Mouse (Mus musculus): Measurements from ENCODE around the gene Zfp629.

The Zfp629 gene

DNA sequence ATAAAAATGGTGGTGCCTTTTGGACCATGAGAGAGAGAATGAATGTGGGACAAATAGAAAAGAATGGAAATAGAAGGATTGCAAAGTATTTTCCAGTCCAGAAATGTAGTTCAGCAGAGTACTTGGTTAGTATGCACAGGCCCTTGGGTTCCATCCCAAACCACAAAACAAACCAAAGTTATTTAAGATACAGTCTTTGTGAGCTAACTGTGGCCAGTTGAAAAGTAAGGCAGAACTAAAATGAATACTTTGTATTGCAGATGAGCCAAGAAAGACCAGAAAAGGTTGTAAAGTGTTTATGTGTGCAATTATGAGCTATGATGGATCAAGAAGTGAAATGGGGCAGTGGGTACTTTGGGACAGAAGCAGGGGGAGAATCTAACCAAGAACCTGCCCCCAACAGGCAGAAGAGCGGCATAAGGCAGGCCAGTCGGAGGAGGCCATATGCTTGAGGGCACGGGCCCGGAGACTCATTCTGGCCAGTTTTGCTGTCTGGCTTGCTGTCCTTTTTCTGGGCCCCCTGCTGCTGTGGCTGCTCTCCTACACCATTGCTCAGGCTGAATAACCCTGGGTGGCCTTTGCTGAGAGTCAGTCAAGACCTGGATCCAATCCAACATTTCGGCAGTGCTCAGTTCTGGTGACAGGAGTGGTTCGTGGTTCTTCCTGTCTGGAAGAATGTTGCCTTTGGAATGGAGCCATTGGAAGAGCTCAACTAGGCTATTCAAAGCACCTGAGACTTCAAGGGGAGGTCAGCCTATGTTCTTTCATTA lies 51.0 kb downstream of the Zfp629 start:
- DNase-seq (ENCODE audit: low spot score), result no peak

DNA sequence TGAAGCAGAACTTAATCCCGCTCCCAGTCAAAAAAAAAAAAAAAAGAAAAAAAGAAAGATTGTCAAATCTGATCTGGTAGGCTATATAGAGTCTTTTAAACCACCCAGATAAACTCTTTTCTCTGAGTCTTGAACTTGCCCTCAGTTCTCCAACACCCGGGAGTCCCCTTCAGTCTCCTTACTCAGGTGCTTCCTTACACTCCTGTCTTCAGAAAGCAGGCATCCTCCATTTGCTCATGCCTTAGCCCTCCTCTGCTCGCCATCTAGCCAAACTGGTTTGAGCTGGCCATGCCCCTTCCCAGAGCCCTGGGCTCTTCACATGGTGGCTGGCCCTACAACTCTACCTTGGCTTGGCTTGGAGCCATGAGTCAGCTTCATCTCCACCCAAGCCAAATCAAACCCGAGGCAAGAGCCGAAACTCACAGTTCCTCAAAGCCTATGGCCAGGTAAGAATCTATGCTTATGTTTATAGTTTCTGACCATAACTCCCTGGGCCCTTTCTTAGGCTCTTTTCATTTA lies 54.2 kb downstream of the Zfp629 start, which contains the start of gene Tmem265:
Gene Tmem265, plus strand, starts transcription at position 51 of the 519 bp plus-strand sequence.
- DNase-seq (ENCODE audit: low spot score), result no peak

DNA sequence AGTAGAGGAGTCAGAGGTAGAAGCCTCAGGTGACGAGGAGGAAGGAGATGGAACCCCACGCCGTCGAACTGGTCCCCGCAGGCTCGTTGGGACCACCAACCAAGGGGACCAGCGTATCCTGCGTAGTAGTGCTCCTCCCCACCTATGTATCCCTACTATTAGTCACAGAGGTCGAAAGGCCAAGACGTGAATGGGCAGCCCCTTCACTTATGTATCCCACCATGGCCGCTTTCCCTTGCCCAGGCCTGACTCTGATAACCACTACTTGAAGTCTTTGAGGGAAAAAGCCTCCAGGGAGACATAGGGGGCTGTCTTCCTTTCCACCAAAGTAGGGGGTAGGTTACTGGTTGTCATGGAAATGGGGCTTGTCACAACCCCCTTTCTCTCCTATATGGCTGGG lies 55.0 kb downstream of the Zfp629 start:
- no peak for DNase-seq (ENCODE audit: low spot score)

Measured in spleen, adult 12 weeks (tissue).